Mouse (Mus musculus) left cerebral cortex, adult 18-20 months (tissue): ENCODE measurements around the gene Spaca4. TPM values are rescaled to one million over a fixed set of nuclear protein-coding genes. Genes with fewer than 3 reads are reported as not detected.

ENCODE experiments used
- DNase-seq, 2 experiments: peaks; one replicate each; pipeline ENCODE4 v3.0.0; 2021 to 2022; ENCODE audit warnings: low spot score in 2 of 2, mixed read lengths in 1 of 2
- total RNA-seq, 2 experiments: library from RNA; stranded (reverse); gene quantifications; 2 replicates each; pipeline ENCODE4 v1.2.3; 2021

The Spaca4 gene
- total RNA-seq, 2 experiments from 2014 or later: not detected

DNA sequence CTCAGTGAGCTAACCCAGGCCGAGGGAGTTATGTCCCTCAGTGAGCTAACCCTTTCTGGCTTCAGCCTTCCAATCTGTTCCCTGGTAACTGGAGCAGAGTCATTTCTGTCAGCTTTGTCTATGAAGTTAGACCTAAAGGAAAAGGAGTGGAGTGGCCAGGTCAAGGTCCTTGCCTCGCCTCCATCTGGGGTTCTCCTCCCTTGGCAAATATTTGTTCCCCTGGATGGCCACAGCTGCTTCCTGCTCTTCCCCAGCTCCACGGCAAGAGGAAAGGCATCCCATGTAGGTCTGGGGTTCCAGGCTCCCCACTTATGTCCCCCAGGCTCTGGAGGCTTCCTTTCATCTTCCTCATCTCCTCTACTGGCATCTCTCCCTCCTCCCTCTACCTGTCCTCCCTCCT, 2.0 kb upstream of the Spaca4 start:
- DNase-seq: no peak

DNA sequence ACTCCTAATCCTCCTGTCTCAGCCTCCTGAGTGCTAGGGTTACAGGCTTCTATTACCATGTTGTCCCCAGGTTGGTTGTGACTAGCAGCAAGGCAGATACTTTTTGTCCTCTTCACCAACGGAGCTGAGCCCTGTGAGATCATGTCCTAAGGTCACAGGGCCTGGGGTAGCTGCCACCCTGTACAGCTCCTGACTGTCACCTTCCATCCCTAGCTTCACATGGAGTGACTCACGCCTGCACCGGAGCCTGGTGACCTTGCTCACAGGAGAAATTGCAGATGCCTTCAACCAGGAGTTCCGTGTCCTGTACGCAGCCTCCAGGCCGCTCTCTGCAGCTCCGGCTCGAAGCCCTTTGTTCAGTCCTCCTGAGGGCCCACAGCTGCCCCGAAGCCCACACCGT, 806 bp upstream of the Spaca4 start:
- no peak for DNase-seq

DNA sequence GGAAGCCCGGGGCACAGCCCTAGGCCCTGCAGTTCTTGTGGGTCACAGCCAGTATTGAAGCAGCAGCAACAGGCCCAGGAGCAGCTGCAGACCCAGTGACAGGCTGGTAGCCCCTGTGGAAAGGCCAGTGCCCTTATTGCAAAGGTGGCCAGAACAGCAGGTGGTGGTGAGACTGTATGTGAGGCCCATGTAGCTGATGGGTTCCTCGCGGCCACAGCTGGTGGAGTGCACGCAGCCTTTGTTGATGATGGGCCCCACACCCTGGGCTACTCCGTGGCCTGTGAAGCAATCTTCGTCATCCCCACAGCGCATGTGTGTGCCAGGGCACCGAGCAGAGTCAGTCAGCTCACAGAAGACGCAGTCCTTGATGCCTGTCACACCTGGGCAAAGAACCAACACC, 462 bp downstream of the Spaca4 start:
- DNase-seq: no peak

DNA sequence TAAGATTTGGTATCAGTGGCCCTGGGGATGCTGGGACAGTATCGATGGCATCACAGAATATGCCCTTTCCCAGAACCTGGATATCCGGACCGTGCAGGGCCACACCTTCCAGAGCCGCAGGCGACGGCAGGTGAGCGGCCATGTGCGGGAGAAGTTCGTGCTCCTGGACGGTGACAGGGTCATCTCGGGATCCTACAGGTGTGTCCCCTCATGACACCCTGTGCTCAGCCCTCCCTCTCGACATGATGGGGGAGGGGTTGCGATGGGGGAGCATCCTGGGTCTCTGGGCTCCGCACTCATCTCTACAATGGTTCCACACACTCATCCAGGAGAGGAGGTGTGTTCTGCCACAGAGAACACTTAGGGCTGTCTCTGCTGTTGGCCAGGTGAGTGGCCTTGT, 1.8 kb downstream of the Spaca4 start:
- no peak for DNase-seq

DNA sequence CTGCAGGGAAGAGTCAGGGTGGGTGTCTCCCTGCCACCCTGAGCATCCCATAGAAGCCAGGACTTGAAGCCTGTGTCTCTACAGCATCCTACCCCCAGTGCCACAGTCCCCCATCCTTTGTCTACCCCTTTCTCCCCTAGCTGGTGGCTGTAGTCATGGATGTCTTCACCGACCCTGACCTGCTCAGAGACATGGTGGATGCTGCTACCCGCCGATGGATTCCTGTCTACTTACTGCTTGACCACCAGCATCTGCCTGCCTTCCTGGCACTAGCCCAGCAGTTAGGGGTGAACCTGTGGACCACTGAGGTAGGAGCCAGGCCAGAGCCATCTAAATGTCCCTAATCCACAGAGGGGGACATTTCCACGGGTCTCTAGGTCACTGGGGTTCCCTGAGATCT, 2.3 kb downstream of the Spaca4 start:
- DNase-seq: no peak

DNA sequence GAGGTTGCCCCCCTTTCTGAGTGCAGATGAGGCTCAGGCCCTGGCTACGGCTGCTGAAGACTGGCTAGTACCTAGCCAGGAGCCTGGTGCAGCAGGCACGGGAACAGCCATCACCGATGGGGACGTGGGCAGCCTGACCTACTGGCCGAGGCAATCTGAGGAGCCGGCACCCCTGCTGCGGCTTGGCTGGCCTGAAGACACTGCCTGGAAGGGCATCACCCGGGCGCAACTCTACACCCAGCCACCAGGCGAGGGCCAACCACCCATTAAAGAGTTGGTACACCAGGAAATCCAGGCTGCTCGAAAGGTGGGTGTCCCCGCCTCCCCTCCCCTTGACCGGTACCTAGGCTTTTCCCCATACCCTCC, 3.3 kb downstream of the Spaca4 start:
- DNase-seq: no peak

DNA sequence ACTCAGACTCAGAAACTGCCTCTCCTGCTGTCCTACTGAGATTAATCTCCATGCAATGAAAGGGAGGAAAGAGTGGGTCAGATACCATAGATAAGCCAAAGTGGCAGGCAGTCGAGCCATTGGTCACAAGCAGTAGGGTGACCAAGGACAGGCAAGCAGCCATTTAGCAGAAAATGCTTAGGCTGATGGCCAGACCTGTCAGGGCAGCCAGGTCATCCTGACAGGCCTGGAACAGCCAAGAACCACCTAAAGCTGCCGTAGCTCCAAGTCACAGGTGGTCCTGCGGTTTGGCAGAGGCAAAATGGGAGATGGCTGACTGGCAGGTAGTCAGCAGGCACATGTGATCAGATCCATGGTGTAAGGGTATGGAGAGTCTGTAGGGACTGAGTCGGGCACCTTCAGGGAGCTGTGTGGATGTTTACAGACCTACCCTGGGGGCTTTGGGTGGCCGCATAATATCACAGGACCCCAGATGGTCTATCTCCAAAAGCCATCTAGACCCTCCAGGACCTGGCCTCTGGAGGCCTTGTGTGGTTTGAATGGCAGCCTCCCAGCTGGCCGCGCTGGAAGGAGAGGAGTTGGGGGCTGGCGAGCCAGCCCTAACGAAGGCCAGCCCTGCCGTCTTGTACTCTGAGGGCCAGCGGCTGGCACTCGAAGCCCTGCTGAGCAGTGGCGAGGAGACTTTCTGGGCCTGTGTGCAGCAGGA, 3.8 kb downstream of the Spaca4 start:
- no peak for DNase-seq

DNA sequence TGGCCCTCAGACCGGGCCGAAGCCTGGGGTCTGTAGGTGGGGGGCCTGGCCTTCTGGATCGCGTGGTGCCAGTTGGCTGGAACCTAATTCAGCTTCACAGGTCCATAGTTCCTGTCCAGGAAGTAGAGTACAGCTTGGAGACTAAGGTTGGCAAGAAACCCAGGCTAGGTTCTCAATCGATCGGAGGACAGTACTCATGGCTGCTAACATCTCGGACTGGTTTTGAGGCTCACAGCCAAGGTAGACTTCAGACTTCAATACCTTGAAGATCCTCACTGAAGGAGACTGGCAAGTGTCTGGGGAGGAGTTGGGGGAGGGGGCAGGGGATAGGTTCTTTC, 4.4 kb downstream of the Spaca4 start:
- DNase-seq: no peak

DNA sequence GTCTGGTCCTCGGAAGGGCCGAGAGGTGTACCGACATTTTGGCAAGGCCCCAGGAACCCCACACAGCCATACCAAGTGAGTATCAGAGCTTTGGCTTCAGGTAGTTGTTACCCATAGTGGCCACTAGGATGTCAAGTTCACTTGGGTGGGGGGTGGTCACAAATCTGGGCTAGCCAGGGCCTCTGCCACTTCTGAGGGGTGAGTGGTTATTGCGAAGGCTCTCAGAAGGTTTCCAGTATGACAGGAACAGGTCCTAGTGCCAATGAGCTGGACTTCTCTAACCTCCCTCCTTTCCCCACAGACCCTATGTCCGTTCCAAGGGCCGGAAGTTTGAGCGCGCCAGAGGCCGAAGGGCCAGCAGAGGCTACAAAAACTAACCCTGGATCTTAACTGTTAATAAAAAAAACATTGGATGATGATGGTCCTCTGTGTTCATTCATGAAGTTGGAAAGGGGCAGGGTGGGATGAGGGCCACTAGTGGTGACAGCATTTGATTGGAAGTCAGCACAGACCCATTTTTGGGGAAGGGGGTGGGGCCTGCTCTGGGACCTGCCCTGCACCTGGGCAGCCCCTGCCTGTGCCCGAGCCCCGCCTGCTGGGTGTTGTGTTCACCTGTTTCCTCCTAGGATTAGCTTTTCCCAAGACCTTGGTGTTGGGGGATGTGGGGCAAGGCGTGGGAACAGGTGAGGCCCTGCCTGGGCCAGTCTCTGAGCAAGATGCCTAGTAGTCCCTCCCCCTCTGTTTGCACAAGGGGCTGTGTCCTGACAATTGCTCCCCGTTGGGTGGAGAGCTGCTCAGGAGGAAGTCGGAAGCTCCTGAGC, 5.0 kb downstream of the Spaca4 start, which contains the start of gene Fam83e:
TSS of gene Fam83e (plus strand) at position 800 of the 821 bp plus-strand sequence.
- no peak for DNase-seq

DNA sequence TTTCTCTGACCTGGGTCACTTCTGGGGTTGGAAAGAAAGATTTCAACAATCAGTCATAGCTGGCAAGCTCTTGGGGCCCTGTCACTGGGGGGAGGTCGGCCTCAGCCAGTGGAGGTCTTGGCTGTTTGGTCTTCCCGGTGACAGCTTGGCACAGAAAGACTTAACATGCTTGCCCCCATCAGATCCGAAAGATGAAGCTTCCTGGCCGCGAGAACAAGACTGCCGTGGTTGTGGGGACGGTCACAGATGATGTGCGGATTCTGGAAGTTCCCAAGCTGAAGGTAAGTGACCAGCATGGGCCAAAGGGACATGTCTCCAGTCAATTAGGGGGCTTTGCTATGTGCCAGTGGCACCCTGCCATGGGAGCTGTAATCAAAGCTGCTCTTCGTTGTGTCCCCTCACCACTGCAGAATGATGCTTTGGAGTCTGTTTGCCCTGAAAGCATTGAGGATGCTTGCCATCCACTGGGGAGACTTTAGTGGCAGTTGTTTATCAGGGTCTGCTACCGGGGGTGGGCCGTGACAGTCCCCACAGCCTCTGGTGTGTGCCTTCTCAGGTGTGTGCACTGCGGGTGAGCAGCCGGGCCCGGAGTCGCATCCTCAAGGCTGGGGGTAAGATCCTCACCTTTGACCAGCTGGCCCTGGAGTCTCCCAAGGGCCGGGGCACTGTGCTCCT, 5.7 kb downstream of the Spaca4 start:
- DNase-seq: no peak

DNA sequence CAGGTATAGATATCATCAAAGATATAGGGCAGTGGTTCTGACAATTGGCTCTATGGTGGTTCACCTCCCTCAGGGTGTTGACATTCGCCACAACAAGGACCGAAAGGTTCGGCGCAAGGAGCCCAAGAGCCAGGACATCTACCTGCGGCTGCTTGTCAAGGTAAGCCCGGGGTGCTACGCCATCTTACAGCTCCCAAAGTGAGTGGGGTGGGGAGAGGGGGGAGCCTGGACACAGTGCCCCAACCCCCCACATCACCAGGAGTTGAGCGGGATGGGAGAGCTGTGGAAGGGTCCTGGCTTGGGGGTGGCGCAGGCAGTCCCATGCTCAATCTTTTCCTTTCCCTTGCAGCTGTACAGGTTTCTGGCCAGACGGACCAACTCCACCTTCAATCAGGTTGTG, 6.4 kb downstream of the Spaca4 start:
- DNase-seq: no peak

DNA sequence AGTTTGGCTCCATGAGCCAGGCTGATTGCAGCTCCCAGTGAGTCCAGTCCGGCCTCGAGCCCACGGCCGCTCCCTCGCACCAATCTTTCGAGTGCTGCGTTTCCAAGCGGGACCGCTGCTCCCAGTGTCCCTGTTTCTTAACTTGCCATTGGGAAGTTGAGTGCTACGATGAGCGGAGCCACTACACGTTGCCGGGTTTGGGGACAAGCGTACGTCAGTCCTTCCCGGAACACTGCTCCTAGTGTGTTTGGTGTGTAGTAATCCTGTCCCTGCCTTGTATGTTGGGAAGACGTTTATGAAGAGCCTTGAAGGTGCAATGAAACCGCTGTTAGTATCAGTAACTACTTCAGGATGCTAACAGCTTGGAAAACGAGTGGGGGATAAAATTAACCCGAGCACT, 7.3 kb downstream of the Spaca4 start:
- no peak for DNase-seq

DNA sequence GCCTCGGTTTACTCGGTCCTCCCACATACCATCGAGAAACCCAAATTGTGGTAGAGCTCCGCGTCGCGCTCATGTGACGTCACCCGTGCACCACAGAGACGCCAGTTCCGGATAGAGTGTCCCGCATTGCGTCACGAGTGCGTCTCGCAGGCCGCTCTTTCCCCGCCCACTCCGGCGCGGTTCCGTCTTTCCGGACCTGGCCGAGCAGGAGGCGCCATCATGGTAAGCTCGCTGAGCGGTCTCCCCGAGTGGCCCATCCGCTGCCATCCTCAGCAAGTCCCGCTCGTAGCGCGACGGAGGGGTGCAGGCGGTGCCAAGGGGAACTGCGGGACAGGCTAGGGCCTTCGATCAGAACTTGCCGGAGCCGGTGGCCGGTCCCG, 7.7 kb downstream of the Spaca4 start, which contains the start of gene Sphk2:
TSS of gene Sphk2 (minus strand) at position 85 of the 380 bp plus-strand sequence.
- peak; percentile 98 to 99 for DNase-seq

DNA sequence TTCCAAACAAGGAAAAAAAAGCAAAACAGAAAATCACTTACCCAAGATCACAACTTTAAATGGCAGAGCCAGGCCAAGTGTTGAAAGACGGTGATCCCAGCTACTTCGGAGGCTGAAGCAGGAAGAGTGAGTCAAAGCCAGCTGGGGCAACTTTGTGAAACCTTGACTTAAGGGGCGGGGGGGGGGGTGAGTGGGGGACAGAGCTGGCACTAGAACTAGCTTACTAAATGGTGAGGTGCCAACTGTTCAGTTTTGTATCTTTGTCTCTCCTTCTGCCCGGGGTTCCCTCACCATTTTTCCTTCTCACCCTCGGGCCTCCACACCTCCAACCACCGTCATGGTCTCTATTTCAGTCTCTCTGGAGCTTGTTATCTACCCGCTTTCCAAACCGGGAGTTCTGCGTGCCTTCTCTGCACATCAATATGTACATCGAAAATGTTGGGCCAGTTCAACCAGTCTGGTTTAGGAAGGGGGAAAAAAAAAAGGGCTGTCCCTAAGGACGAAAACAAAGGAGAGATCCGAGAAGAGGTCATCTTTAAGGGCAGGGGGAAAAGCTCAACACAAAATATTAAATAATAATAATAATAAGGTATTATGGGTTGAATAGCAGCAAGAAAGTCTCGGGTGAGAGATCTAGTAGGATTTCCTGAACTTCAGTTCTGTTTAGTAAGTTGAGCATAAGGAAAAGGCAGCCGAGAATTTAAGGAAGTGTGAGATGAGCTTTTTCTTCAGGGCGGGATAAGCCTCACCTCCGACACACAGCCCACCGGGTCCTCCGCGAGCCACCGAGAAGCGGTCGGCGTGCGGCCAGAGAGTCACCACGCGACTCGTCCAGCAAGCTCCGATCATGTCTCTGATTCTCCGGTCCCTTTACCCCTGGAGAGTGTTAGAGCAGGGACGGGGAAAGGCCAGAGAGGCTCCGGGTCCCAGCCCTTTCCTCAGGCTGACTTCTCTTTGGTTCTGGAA, 8.4 kb downstream of the Spaca4 start:
- no peak for DNase-seq

DNA sequence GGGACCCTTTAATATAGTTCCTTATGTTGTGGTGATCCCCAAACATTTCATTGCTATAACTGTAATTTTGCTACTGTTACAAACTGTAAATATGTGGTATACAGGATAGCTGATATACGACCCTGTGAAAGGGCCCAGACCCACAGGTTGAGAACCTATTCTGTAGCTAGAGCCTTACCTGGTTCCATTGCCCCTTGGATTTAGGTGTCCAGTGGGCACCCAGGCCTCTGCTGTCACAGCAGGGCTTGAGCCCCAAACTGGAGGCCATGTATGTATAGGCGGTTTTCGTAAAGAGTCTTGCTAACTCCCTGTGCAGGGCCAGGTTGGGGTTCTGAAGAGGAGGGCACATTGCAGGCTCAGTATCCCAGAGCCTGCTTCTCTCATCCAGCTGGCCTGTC, 9.2 kb downstream of the Spaca4 start:
- no peak for DNase-seq

DNA sequence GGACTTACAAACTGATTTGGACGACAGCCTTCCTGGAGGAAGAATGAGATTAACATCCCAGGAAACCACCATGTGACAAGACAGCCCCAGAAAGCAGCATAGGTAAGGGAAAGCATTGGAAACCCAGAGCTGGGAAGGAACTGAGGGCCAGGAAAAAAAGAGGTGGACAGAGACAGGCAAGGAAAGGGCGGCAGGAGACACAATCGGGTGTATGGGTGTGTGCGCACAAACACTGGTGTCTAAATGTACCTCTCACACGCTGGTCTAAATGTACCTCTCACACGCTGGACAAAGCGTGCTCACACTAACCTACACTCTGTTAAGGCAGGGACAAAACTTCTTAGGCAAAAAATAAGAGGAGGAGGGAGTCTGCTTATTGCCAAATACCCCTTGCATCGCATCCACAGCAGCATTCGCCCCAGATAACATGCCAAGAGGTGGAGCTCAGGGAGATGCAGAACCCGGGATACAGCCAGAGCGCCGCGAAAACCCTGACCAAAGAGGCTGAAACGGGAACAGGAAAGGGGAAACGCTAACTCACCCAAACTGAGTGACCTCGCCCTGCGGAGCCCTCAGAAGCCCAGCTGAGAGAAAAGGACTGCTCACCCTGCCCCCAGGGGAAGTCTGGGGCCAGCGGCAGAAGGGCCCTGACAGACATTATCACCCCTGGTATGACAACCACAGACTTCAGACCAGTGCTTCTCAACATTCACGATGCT, 9.7 kb downstream of the Spaca4 start:
- DNase-seq: no peak

DNA sequence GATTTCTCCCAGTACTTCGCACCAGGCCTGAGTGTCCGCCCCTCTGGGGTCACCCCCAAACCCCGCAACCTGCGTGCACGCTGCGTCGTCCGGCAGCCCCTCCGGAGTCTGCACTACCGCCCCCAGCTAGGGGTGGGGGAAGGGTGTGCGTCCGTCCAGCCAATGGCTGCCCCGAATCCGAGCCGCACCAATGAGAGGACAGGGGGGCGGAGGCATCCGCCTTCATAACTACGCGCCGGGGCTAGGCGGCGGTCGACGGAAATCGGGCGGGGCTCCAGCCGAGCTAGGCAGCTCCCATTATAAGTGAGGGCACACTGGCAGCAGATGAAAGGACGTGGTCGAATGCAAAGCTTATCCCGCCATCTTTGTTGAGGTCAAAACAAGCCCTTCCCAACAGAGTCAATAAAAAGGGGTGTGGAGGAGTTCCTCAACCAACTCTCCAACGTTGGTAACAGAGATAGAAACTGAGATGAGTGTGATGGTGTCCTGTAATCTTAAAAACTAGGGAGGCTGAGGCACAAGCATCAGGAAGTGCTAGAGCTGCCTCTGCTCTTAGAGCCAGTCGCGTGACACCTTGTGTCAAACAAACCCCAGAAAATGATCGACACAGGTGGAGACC, 10.4 kb downstream of the Spaca4 start, which contains the start of gene Rpl18:
TSS of gene Rpl18 (plus strand) at position 368 of the 619 bp plus-strand sequence.
- peak; percentile 97 to 98 for DNase-seq

DNA sequence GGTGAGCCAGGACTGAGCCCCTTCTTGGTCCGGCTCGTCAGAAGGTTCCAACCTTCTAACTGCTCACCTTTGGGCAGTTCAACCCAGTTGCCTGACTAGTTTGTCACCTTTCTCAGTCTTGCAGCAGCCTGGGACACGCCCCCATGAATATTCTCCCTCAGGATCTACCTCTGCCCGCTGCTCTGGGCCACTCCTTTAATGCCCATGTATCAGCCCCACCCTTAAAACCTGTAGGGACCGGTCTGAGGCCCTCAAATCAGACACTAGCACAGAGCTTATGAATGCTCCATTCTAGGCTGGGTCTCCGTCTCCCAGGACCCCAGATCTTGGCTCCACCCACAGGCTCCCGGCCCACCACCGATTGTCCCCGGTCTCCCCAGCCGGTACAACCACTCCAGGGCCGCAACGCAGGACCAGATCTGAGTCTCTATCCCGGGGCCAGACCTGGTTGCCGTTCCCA, 11.0 kb downstream of the Spaca4 start:
- DNase-seq: no peak

DNA sequence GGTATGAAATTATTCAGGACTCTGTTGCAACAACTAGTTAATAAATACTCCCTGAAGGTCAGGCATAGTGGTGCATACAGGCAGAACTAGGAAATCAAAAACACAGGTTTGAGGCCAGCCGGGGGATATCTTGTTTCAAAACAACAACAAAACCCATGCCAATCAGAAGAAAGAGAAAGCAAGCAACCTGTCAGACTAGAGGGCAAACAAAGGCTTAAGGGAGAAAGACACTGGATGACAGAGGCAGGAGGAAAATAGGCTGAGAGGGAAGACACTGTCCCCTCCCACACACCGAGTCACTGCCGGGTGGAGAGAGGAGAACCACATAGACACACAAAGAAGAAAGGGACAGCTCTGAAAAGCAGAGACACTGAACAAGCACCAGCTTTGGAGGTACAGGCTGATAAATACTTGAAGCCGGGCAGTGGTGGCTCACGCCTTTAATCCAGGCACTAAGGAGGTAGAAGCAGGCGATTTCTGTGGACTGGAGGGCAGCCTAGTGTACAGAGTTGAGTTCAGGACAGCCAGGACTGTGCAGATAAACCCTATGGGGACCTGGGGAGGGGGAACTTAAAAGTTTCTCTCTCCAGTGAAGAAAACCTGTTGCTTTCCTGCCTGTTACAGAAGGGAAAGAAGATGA, 11.6 kb downstream of the Spaca4 start:
- no peak for DNase-seq
